Mouse (Mus musculus) macrophage (primary cell): ENCODE data around the gene Cep78. TPM values are rescaled to one million over a fixed set of nuclear protein-coding genes. Genes with fewer than 3 reads are reported as not detected.
A peak's percentile ranks its signal among the peaks of the same experiment; 100 is the strongest.
"Not testable (repeated sequence)": the region's sequence is repeated elsewhere in the genome, so short reads cannot be mapped to it uniquely, and the experiment has no call there.

Experiments used
- H3K27ac ChIP-seq: fragments of 350-480 bp; formaldehyde crosslinking; 2 replicates; pipeline ENCODE4 v1.9.0; 2021
- H3K36me3 ChIP-seq: fragments of 350-480 bp; formaldehyde crosslinking; 2 replicates; pipeline ENCODE4 v1.9.0; 2021; ENCODE audit errors: inconsistent target
- H3K4me3 ChIP-seq: fragments of 350-480 bp; formaldehyde crosslinking; 2 replicates; pipeline ENCODE4 v1.9.0; 2021; ENCODE audit errors: inconsistent target
- H3K79me2 ChIP-seq: fragments of 350-480 bp; formaldehyde crosslinking; 2 replicates; pipeline ENCODE4 v1.9.0; 2021; ENCODE audit errors: inconsistent target
- WGBS: methylation state at CpG from one replicate; pipeline ENCODE4 v1.1.7; 2026; ENCODE audit warnings: inconsistent platforms; ENCODE audit not compliant: missing documents; 5-methylcytosine and 5-hydroxymethylcytosine counted together
- polyA plus RNA-seq: library from polyadenylated mRNA; stranded (reverse); fragments of 250-400 nt; gene quantifications from 3 replicates; pipeline ENCODE4 v1.2.4, GENCODE M21; 2018; ENCODE audit warnings: inconsistent platforms
- total RNA-seq, 78 experiments: library from RNA; depleted of rRNA; stranded (reverse); fragments of 250-400 nt; gene quantifications; 1 replicate in 9 of 78; 2 replicates in 24 of 78; 3 replicates in 43 of 78; 4 replicates in 2 of 78; pipeline ENCODE4 v1.2.4; 2018; ENCODE audit warnings: inconsistent platforms in 56 of 78

Cep78 gene
- 10 to 100 TPM in 15 of 26 experiments, 1 to 10 TPM in 11; 1.8 to 18.8 (median 12.6) TPM for total RNA-seq (2018; cell fraction: chromatin; rRNA removed)
- total RNA-seq (2018; cell fraction: cytosol; rRNA removed), result 1 to 10 TPM; 1.3 to 4.7 (median 3.9) TPM
- total RNA-seq (2018; cell fraction: nucleus; rRNA removed), result 10 to 100 TPM in 5 of 26 experiments, 1 to 10 TPM in 21; 1.4 to 21.6 (median 7.9) TPM
- polyA plus RNA-seq, result 3.4 to 7.0 TPM (median 4.7 TPM) in 3 replicates

- H3K4me3 ChIP-seq, result peak within 1 kb of the TSS; percentile 49
- H3K27ac ChIP-seq, result no peak within 1 kb of the TSS
- 2% methylated on average over 79 of the region's 88 CpGs for WGBS
- no peaks in the 10 kb centered on the region for H3K36me3 ChIP-seq
- no peaks in the 10 kb centered on the region; the same call in 1 of the 2 replicates for H3K79me2 ChIP-seq
Measured at GRCm38 (mm10) chr19:15984449-15985171, at the start of gene Cep78. Cep78 (minus strand) TSS chr19:15984989.

GRCm38 (mm10) chr19:16031276-16031675 is 46.5 kb upstream of the Cep78 start:
- WGBS, result 84% methylated on average over 3 of the region's 4 CpGs
- H3K4me3 ChIP-seq, result no peak overlapping the region
- H3K36me3 ChIP-seq, result no peaks in the 10 kb centered on the region
- no peak overlapping the region for H3K27ac ChIP-seq
- H3K79me2 ChIP-seq, result no peaks in the 10 kb centered on the region

- Histone ChIP-seq H3K27ac (peak overlapping the region; percentile 71), H3K4me3 (peak overlapping the region; percentile 20)
- 17% methylated on average over 4 of the region's 9 CpGs for WGBS
- not testable (repeated sequence) for H3K79me2 ChIP-seq, H3K36me3 ChIP-seq
Measured at GRCm38 (mm10) chr19:16029253-16029771, 44.5 kb upstream of the Cep78 start.

- Histone ChIP-seq H3K36me3 (no peaks in the 10 kb centered on the region), H3K79me2 (no peaks in the 10 kb centered on the region), H3K4me3 (peak overlapping the region; percentile 20), H3K27ac (peak overlapping the region; percentile 71)
- WGBS, result 33% methylated on average over 5 of the region's 5 CpGs
Measured at GRCm38 (mm10) chr19:16028746-16029252, 44.0 kb upstream of the Cep78 start.

GRCm38 (mm10) chr19:16027876-16028670 is 43.3 kb upstream of the Cep78 start:
- no peaks in the 10 kb centered on the region for H3K36me3 ChIP-seq
- no peak overlapping the region for H3K4me3 ChIP-seq
- no peak overlapping the region for H3K27ac ChIP-seq
- H3K79me2 ChIP-seq, result no peaks in the 10 kb centered on the region
- WGBS, result 91% methylated on average over 15 of the region's 15 CpGs

GRCm38 (mm10) chr19:16026276-16026675 is 41.5 kb upstream of the Cep78 start:
- Histone ChIP-seq H3K4me3 (no peak overlapping the region), H3K27ac (no peak overlapping the region), H3K79me2 (no peaks in the 10 kb centered on the region), H3K36me3 (no peaks in the 10 kb centered on the region)
- WGBS, result 89% methylated on average over 5 of the region's 5 CpGs

- H3K36me3 ChIP-seq, result no peaks in the 10 kb centered on the region
- H3K79me2 ChIP-seq, result no peaks in the 10 kb centered on the region
- no peak overlapping the region for H3K4me3 ChIP-seq
- WGBS, result 89% methylated on average over 10 of the region's 10 CpGs
- H3K27ac ChIP-seq, result no peak overlapping the region
Measured at GRCm38 (mm10) chr19:16022178-16022577, 37.4 kb upstream of the Cep78 start.

- Histone ChIP-seq H3K36me3 (no peaks in the 10 kb centered on the region), H3K4me3 (no peak overlapping the region), H3K27ac (peak overlapping the region; percentile 97), H3K79me2 (no peaks in the 10 kb centered on the region)
- 36% methylated on average over 1 of the region's 1 CpGs for WGBS
Measured at GRCm38 (mm10) chr19:16016171-16016570, 31.4 kb upstream of the Cep78 start.

GRCm38 (mm10) chr19:16015191-16015968 is 30.6 kb upstream of the Cep78 start:
- Histone ChIP-seq H3K79me2 (no peaks in the 10 kb centered on the region), H3K27ac (peak overlapping the region; percentile 97), H3K4me3 (no peak overlapping the region), H3K36me3 (no peaks in the 10 kb centered on the region)
- WGBS, result 0% methylated on average over 10 of the region's 10 CpGs

- no peaks in the 10 kb centered on the region for H3K36me3 ChIP-seq
- 58% methylated on average over 6 of the region's 6 CpGs for WGBS
- no peak overlapping the region for H3K4me3 ChIP-seq
- H3K79me2 ChIP-seq, result no peaks in the 10 kb centered on the region
- H3K27ac ChIP-seq, result peak overlapping the region; percentile 85
Measured at GRCm38 (mm10) chr19:16009746-16010337, 25.1 kb upstream of the Cep78 start.

GRCm38 (mm10) chr19:16009111-16009510 is 24.3 kb upstream of the Cep78 start:
- Histone ChIP-seq H3K36me3 (no peaks in the 10 kb centered on the region), H3K4me3 (no peak overlapping the region), H3K27ac (peak overlapping the region; percentile 85), H3K79me2 (no peaks in the 10 kb centered on the region)
- 85% methylated on average over 4 of the region's 4 CpGs for WGBS

GRCm38 (mm10) chr19:16007131-16007530 is 22.3 kb upstream of the Cep78 start:
- Histone ChIP-seq H3K36me3 (no peaks in the 10 kb centered on the region), H3K4me3 (no peak overlapping the region), H3K79me2 (no peaks in the 10 kb centered on the region), H3K27ac (no peak overlapping the region)
- WGBS, result 95% methylated on average over 8 of the region's 8 CpGs

- 15% methylated on average over 3 of the region's 3 CpGs for WGBS
- Histone ChIP-seq H3K79me2 (no peaks in the 10 kb centered on the region), H3K27ac (no peak overlapping the region), H3K36me3 (no peaks in the 10 kb centered on the region), H3K4me3 (no peak overlapping the region)
Measured at GRCm38 (mm10) chr19:15998157-15998556, 13.4 kb upstream of the Cep78 start.
